Mouse (Mus musculus) bone marrow, adult 2 months (tissue): ENCODE measurements at regions not wholly inside any gene's neighbourhood (a gene's known extent, or its start where the extent isn't known, plus 50 kb on each side); places are given as distances from the start of the nearest gene placed in this dataset.

Source experiments
- H3K27ac ChIP-seq: fragments of 200-500 bp; 2 replicates; pipeline ENCODE4 v1.5.1; 2012; ENCODE audit warnings: low read depth, mild to moderate bottlenecking, control low read depth, inconsistent platforms, low read length; ENCODE audit not compliant: control insufficient read depth, poor library complexity, insufficient read depth
- H3K4me1 ChIP-seq: fragments of 200-500 bp; 2 replicates; pipeline ENCODE4 v1.6.1; 2011; ENCODE audit warnings: low read length; ENCODE audit not compliant: control insufficient read depth, insufficient read depth
- H3K4me3 ChIP-seq: fragments of 200-500 bp; replicated peaks from 2 replicates; pipeline ENCODE3; 2011; ENCODE audit warnings: mild to moderate bottlenecking, low read depth, low read length, control low read depth; ENCODE audit not compliant: control insufficient read depth
- CTCF ChIP-seq: fragments of 200-500 bp; IDR thresholded peaks from 2 replicates; pipeline ENCODE4 v1.5.1; 2011; ENCODE audit warnings: low read length, control low read depth; ENCODE audit not compliant: control insufficient read depth, insufficient read depth
- POLR2A ChIP-seq: fragments of 200-500 bp; IDR thresholded peaks from 2 replicates; pipeline ENCODE4 v1.6.1; 2011; ENCODE audit warnings: low read depth, mild to moderate bottlenecking, control low read depth, low read length, borderline replicate concordance; ENCODE audit not compliant: control insufficient read depth
- WGBS: fragments of 180-500 bp; shearing (Covaris S2); methylation state at CpG from one replicate; pipeline ENCODE4 v1.1.7; 2018; 5-methylcytosine and 5-hydroxymethylcytosine counted together

DNA sequence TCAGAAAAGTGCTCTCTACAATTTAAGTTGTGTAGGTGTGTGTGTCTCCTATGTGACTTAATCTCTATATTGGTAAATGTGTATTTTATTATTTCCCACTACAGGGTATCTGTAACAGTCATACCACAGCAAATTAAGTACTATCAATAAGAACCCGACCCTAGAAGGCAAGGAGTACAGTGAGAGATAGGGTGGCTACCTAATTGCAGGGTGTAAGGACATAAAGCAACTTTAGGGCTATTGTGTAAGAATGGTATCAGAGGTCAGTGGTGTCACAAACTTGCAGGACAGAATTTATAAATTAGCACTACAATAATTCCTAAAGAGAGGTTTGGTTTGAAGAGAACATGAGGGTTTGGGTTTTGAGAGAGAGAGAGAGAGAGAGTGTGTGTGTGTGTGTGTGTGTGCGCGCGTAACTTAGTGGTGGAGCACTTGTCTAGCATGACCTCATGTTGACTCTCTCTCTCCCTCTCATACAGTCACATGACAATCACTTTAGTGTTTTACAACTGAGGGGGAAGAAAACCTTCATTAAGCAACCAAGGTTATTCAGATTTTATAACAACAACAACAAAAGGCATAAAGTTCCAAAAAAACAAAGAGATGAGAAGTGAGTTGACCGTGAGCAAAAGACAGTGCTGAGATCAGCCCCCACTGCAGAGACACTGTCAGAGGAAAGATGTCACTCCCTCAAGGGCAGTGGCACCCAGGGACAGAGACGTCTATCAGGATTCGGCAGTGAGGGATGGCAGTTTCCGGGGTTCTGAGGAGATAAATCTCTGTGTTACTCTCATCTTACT, 50.2 kb upstream of the Atp11b start:
- H3K27ac ChIP-seq, result no peak overlapping the region
- TF ChIP-seq CTCF, result no peak
- no peak for TF ChIP-seq POLR2A
- WGBS, result 87% methylated on average over 8 of the region's 8 CpGs

More for the DNA sequence above, 50.2 kb upstream of the Atp11b start:
- Histone ChIP-seq H3K4me3 (no peak overlapping the region), H3K4me1 (no peaks in the 10 kb centered on the region; the same call in 1 of the 2 replicates)
